Mouse (Mus musculus) thymus, postnatal 0 days (tissue): ENCODE measurements around the gene Nudt16l1. TPM values are rescaled to one million over a fixed set of nuclear protein-coding genes. Genes with fewer than 3 reads are reported as not detected.
A peak's percentile ranks its signal among the peaks of the same experiment; 100 is the strongest.

Experiments
- DNase-seq: peaks from one replicate; pipeline ENCODE4 v3.0.0-alpha.2; 2015; ENCODE audit warnings: low spot score
- polyA plus RNA-seq: library from polyadenylated mRNA; unstranded; fragments of >200 nt; fragmentation: Nextera tagmentation; extraction: Ambion mirVana; gene quantifications from 2 replicates; pipeline ENCODE4 v1.2.1, GENCODE M21; 2015

Gene Nudt16l1
- polyA plus RNA-seq, 1 experiment from 2014 or later: 150 TPM

DNA sequence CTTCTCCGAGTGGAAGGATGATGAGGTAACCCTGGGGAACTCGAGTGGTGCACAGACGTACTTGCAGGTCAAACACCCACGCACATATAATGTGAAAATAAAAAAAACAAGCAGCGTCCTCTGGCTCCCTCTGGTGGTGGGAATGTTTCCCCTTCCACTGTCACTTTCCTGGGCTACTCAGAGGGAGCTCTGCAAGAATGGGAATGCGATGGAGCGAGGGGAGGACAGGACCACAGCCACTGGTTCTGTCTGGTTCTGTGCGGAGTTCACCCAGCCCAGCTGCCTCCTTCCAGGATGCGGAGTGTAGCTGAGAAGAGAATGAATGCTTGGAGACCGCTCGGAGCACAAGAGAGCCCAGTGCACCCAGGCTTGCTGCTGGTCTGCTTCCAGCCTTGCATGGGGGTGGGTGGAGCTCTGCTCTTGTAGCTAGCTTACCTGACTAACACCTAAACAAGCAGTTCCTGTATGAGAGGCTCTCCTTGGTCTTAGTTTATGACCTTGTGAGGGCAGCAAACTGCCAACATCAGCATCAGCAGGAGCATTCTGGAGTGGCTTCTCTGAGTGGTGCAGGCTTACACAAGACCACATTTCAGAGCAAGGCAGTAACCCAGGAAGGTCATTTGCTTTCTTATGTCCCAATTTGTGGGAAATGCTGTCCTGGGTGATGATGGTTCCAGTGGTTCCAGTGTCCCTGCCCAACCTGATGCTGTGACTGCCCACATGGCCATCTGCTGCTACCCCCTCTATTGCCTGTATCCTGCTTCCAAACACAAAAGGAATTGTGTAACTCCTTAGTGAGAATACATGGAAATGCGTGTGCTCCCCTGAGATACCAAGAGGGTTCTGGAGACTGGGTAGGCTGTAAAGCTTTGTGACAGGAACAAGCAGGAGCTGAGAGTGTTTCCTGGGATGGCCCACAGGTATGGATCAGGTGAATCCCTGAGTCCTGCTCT lies 24.5 kb upstream of the Nudt16l1 start:
- peak; percentile 76 for DNase-seq

DNA sequence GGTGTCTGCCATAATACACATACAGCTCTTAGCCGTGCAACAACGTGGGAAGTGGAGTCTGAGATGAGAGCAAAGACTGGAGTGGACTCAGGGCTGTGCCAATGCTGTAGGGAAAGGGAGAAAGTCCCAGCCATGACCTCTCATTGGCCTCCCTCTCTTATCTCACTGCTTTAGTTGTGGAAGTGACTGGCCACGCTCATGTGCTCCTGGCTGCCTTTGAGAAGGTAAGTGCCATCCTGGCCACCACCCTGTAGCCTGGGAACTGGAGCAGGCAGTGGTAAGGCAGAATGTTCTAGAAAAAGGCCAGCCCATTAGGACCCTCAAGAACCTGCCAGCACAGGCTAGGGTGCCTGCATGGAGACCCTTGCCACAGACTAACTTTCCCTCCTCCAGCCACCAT lies 22.6 kb upstream of the Nudt16l1 start:
- no peak for DNase-seq

DNA sequence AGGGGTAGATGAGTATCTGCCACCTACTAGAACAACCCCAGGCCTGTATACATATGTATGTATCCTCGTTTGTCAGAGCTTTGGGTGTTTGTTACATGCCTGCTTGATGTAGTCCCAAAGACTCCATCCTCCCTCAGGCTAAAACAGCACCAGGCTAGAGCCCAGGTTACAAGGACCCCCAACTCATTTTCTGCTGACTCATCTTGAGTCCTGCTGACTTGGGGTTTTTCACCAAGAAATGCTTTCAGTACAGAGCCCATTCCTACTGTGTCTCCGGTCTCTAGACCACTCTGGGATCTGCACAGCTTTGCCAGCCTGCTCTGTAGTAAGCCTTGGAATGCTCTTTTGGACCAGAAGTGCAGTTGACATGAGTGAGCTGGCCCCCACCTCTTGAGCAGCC lies 22.0 kb upstream of the Nudt16l1 start:
- no peak for DNase-seq

DNA sequence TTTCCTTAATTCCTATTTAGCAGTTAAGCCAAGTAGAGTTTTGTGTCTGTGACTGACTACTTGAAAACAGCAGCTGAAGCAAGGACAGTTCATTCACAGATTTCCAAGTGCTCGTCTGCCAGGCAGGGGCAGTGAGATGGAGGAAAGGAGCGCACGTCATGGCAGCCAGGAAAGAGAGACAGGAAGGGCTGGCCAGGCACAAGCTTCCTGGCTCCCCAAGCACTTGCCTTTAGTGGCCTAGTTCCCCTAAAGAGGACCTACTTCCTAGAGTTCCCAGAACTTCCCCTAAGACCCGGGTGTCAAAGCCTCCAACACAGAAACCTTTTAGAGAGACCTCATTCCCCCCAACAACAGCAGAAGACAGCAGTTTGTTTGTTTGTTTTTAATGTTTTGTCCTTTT lies 18.0 kb upstream of the Nudt16l1 start:
- DNase-seq: no peak

DNA sequence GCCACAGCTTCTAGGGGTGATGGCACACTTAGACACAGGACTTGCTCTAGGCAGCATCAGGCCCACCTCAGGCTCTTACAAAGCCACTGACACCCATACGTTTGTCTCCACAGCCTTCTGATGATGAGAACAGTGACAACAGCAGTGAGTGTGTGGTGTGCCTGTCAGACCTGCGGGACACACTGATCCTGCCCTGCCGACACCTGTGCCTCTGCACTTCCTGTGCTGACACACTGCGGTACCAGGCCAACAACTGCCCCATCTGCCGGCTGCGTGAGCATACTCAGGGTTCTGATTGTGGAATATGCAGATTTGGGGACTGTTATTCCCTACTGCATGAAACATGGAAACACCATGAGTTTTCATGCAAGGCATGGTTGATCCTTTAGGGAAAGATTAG lies 16.1 kb upstream of the Nudt16l1 start:
- peak; percentile 66 for DNase-seq

DNA sequence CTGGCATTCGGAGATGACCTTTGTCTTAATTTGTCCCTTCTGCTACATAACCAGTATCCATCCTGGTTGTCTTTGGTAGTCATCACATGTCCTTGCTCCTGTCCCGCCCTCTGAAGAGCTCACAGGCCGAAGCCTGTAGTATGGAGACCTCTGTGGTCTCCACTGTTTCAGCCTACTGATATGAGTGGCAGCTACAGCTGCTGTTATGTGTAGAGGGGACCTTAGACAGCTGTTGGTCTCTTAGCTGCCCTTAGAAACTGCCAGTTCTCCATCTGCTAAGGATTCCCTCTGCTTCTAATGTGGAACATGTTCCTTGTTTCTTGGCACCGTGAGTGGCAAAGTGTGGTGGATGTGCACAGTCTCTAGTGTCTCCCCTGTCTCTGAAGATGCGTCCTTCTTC lies 14.6 kb upstream of the Nudt16l1 start:
- DNase-seq: no peak

DNA sequence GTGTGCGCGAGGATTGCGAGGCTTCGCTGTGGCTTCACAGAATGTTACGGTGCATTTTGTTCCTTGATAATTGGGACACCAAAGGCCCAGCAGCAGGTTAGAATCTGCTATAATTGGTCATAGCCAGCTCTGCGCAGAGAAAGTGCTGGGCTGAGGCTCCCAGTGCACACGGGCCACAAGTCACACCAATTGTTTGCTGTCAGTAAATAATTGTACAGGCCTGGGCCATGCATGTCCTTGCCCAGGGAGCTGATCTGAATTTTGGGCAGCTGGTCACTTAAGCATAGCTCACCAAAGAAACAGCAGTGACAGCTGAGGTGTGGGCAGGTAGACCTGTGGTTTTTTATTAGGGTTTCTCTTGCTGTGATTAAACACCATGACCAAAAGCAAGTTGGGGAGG lies 10.6 kb upstream of the Nudt16l1 start:
- no peak for DNase-seq

DNA sequence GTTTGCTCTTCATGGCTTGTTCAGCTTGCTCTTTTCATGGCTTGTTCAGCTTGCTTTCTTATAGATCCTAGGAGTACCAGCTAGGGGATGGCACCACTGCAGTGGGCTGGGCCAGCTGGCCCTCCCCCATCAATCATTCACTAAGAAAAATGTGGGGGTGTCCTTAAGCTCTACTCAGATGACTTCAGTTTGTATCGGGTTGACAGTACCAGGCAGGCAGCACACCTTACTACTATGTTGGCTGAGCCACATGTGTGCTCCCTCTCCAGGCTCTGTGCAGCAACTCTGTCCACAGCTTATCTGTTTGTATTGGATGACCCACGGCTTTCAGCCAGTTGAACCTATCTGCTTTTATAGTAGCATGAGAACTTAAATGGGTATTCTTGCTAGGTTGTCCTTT lies 10.1 kb upstream of the Nudt16l1 start:
- no peak for DNase-seq

DNA sequence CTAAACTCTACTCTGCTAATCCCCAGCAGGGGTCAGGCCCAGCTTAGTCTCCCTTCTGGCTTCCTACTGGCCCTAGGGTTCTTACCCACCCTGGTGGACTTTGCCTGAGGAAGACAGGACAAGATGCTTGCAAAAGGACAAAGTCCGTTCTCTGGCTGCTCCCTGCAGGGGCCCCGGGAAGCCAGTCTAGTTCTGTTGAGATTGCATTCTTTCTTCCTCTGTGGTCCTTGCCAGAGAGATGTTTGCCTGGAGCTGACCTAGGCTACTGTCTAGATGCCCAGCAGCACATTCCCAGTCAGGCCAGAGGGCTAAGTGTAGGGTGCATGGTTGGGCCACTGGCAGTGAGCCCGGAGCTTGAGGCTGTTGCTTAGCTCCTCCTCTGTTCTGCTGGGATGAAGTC lies 6.1 kb upstream of the Nudt16l1 start:
- no peak for DNase-seq

DNA sequence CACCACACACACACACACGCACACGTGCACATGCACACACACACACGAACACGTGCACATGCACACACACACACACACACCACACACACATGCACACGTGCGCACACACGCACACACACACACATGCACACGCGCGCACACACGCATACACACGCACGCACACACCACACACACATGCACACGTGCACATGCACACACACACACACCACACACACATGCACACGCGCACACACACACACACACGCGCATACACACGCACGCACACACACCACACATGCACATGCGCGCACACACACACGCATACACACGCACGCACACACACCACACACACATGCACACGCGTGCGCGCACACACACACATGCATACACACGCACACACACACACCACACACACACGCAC lies 3.1 kb upstream of the Nudt16l1 start:
- no peak for DNase-seq

DNA sequence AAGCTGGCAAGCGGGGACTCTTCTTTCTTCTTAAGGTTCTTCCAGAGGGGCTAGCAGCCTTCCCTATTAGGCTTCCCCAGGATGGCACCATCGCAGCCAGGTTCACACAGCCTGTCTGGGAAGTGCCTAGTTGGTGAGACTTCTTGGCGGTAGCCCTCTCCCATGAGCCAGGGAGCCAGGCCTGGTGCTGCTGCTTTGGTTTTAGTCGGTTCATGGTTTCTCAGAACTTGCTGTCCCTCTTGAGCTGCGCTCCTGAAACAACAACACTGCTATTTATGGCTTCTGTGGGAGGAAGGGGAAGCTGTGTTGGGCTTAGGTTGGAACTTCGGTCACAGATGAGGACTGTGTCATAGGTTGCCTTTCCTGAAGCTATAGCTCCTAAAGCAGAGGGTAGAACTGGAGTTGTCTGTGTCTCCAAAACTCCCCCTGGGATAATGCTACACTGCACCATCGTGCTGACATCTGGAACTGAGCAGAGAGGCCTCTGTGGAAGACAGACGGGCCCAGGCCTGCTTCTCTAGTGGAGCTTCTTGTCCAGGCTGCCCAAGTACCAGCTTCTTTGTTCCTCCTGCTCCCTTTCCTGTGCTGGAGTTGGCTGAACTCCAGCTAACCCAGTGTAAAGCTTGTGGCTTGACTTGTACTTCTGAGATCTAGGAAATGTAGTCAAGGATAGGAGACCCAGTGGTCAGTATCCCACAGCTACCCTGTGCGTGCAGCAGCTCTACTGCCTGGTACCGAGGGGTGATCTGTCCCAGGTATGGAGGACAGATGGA lies 2.4 kb upstream of the Nudt16l1 start:
- DNase-seq: no peak

DNA sequence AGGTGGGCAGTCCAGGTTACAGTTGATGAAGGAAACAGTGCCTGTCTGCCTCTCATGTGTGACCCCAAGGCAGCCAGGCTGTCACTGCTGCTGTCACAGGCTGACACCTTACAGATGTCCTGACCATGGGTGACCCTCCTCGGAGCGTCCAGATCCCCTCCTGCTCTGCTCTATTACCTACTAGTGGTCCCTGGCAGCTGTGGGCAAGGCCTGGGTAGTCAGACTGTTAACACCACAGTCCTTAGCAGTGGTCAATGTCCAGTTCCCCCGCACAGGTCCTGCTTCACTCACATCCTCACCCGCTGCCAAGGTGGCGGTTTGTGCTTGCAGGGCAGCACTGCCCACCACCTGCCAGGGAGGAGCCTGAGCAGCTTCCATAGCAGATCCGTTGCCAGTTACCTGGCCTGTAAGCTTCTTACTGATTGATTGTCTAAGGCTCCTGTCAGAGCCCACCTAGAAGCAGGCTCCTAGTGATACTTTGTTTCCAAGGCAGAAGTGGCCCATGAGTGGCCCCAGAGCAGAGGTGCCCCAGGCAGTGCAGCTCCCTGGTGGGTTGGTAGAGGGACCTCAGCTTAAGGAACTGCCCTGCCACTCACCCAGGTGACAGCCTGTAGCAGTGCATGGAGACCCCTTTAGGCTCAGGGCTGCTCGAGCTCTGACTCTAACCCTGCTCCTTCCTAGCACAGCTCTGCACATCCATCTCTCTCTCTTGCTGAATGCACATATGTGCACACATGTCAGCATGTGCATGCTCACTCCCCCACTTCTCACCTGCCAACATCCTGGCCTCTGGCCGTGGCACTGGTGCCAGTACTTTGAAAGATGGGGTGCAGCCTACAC lies 990 bp upstream of the Nudt16l1 start:
- DNase-seq: no peak

DNA sequence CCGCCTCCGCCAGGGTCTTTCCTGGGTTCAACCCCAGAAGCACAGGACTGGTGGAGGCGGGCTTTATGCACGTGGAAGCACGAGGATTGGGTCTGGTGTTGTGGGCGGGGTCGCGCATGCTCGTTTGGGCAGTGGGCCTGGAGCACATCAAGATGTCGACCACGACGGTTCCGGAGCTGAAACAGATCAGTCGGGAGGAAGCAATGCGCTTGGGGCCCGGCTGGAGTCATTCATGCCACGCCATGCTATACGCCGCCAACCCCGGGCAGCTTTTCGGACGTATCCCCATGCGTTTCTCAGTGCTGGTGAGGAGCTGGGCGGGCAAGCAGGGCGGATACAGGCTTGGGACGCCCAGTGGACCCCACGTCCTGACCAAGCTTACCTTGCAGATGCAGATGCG lies 428 bp downstream of the Nudt16l1 start:
- peak; percentile 98 for DNase-seq

DNA sequence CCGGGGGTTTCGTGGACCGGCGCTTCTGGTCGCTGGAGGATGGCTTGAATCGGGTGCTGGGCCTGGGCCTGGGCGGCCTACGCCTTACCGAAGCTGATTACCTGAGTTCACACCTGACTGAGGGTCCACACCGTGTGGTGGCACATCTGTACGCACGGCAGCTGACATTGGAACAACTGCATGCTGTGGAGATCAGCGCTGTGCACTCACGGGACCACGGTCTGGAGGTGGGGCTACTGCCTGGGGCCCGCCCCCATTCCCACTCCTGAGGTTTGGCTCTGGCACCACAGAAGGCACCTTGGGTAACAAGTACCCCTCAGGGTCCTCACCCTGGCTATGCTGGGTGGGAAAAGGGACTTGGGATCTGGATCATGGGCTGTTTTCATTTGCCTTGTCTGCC lies 851 bp downstream of the Nudt16l1 start:
- no peak for DNase-seq

DNA sequence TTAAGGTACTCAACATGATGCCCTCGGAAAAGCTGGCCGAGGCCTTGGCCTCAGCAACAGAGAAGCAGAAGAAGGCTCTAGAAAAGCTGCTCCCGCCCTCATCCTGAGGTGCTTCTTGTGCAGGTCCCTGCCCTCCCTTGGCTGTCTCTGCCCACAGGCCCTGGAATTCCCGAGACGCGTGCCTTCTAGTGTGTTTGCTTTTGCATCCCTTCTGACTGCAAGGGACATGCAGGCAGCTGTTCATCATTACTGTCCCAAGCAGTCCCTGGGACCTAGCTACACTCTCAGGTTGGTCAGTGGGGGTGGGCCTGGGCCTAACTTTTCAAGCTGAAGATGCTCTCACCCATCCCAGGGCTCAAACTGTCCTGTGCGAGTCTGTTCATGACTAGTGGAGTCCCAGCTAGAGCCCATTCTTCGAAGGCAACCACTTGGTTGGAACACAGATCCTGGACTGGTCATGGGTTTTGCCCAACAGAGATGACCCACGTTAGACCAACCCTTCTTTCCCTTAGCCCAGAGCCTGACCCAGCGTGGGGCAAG lies 1.8 kb downstream of the Nudt16l1 start:
- no peak for DNase-seq

DNA sequence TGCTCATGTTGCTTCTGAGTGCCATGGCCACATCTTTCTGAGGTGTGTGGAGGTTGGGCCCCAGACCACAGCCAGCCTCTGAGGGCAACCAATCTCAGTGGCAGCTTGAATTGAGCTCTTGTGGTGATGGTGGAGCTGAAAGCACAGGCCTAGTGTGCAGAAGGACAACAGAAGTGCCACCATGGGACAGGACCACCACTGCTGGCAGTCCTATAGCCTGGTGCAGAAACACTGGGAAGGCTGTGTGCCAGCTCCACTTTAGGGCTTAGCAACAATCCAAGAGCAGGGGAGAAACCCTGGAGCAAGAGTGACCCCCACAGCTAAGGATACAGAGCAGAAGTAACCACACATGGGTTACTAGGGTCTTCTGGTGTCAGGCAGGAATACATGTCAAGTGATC lies 2.5 kb downstream of the Nudt16l1 start:
- DNase-seq: no peak

DNA sequence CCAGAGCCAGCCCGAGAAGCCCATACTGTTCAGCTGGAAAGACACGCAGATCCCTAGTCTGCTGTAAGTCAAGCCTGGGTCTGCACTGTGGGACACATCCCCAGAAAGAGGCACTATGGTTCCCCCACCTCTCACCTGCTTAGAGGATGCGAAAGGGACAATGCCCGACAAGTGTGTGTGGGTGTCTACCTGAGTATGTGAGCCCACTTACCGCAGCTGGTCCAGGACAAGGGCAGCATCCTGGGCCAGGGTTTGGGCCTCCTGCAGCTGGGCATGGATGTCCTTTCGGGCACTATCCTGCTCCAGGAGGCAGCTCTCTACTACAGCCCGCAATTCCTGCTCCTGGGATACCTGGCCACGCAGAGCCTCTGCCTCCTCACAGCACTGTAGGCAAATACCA lies 4.3 kb downstream of the Nudt16l1 start:
- DNase-seq: no peak

DNA sequence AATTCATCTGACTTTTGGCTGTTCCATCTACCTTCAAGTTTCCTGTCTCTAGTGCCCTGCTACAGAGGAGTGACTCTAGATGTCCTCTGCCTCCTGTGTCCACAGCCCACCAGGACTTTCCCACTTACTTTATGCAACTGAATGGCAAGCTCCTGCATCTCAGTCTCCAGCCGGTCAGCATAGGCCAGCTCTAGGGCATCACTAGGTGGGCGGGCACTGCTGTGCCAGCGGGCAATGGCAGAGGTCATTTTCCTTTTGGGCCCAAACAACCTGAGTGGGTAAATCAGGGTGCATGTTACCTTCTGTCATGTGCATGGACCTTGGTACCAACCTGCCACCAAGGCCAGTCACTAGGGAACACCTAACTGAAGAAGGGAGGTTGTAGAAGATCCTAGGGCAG lies 4.9 kb downstream of the Nudt16l1 start:
- no peak for DNase-seq

DNA sequence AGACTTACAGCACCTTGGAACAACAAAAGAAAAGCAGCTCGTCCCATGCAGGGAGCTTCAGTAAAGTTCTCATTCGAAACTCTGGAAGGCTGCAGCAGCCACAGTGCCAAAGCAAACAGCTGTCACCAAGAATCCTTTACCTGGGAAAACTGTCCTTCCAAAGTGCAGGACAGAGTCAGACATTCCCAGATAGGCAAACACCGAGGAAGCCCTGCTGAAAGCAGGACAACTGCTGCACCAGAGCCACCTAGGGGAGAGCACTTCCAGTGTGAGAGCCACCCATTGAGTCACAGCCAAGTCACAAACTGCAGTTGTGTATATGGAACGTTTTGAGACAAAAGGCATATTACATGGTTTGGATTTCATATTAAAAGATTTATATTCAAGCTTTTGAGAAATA lies 6.9 kb downstream of the Nudt16l1 start:
- DNase-seq: no peak

DNA sequence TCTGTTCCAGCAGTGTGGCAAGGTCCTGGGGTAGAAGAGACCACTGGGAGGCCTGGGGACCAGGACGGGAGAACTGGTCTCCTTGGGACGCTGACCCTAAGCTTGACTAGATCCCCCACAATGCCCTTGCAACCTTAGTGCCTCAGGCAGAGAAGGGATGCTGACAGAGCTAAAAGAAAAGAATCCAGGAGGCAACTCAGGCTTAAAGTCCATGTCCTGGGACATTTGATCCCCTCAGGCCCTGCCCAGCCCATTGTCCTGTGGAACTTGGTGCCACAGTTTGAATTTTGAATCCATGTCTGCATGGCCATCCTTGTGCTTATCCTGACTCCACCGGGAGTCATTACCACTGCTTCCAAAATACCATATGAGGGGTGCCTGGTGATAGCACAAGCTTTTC lies 7.6 kb downstream of the Nudt16l1 start:
- DNase-seq: no peak

DNA sequence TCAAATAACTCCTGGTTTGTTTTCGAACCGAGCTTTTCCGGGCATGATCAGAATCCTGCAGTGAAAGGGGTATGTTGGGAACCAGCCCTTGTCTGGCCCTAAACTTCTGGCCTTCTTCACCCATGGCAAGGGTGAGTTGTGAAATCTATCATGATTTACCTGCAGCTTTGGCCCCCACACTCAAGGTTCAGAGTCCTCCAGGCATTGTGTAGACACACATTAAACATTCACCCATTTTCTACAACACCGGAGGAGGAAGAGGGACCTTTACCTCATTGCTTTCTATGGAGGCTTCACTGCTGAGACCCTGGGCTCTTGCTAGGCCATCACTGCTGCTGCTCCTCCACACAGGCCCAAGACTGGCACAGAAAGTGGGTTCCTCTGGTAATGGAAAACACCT lies 8.8 kb downstream of the Nudt16l1 start:
- DNase-seq: no peak
